9 mouse cellular contexts compared by ENCODE assay signal in genomic region chr19:4478190-4478516, GRCm38 (mm10). TPM values are rescaled to one million over a fixed set of nuclear protein-coding genes. Genes with fewer than 3 reads are reported as not detected.
A peak's percentile ranks its signal among the peaks of the same experiment; 100 is the strongest.
DNase-seq lines count a peak whose midpoint lies in the region; ATAC-seq and TF ChIP-seq lines count a peak whose summit lies in the region.
"Had no signal": no experiment of that assay in that cellular context is flagged by ENCODE, and none has a peak within 500 bp of the region (broad histone marks: within the 10 kb centered on the region; RNA-seq: fewer than 3 reads in every experiment).

No protein-coding gene starts in this region.

- TF ChIP-seq POLR2A in cerebellum, adult 2 months (IDR thresholded peaks at IDR 0.05; ENCODE audit: borderline replicate concordance, insufficient read depth, low read length), result no peak

- no peaks in the 10 kb centered on the region for H3K9me3 ChIP-seq in kidney, postnatal 0 days (replicated peaks; ENCODE audit: low read length)
- no peaks in the 10 kb centered on the region for H3K9me3 ChIP-seq in E14TG2a.4 (ENCODE audit: low read length)
- H3K9me3 ChIP-seq in intestine, postnatal 0 days (ENCODE audit: control insufficient read depth), result no peaks in the 10 kb centered on the region
- H3K9me3 ChIP-seq: hindbrain, embryonic 13.5 days had no signal

- H3K4me3 ChIP-seq in cerebellum, adult 2 months (replicated peaks; ENCODE audit: insufficient read depth, low read depth, low read length), result no peak overlapping the region
- no peak overlapping the region for H3K4me3 ChIP-seq in kidney, postnatal 0 days (replicated peaks; ENCODE audit: low read depth, low read length)
- 0 out of 2 replicates have a peak overlapping the region, but pooled peaks have one; percentile 13 for H3K4me3 ChIP-seq in E14TG2a.4 (replicated peaks; ENCODE audit: low read length)
- no peak overlapping the region for H3K4me3 ChIP-seq in intestine, postnatal 0 days (ENCODE audit: low read depth, low read length)
- H3K4me3 ChIP-seq: hindbrain, embryonic 13.5 days had no signal

- H3K9ac ChIP-seq in kidney, postnatal 0 days (ENCODE audit: low read depth, low read length), result no peak overlapping the region
- no peak overlapping the region for H3K9ac ChIP-seq in intestine, postnatal 0 days (ENCODE audit: low read depth, low read length)
- H3K9ac ChIP-seq: hindbrain, embryonic 13.5 days had no signal

- peak overlapping the region; percentile 81 for H3K27ac ChIP-seq in cerebellum, adult 2 months (ENCODE audit: insufficient read depth, low read length)
- no peak overlapping the region for H3K27ac ChIP-seq in kidney, postnatal 0 days
- no peak overlapping the region; the same call in 1 of the 2 replicates for H3K27ac ChIP-seq in intestine, postnatal 0 days (ENCODE audit: low read depth, low read length)
- H3K27ac ChIP-seq: hindbrain, embryonic 13.5 days had no signal

- no peaks in the 10 kb centered on the region for H3K36me3 ChIP-seq in kidney, postnatal 0 days (ENCODE audit: insufficient read depth, low read length)
- H3K36me3 ChIP-seq in E14TG2a.4 (ENCODE audit: insufficient read depth, low read length), result no peaks in the 10 kb centered on the region
- H3K36me3 ChIP-seq in intestine, postnatal 0 days (ENCODE audit: control insufficient read depth, insufficient read depth), result no peaks in the 10 kb centered on the region
- H3K36me3 ChIP-seq: hindbrain, embryonic 13.5 days had no signal

- WGBS in cerebellum, adult 2 months, result 13% methylated on average over 1 of the region's 1 CpGs
- WGBS in kidney, postnatal 0 days, result 50% methylated on average over 1 of the region's 1 CpGs
- 39% methylated on average over 1 of the region's 1 CpGs for WGBS in intestine, postnatal 0 days

- no peaks in the 10 kb centered on the region for H3K27me3 ChIP-seq in cerebellum, adult 2 months (ENCODE audit: control insufficient read depth, insufficient read depth, low read length)
- peaks cover 4% of the 10 kb centered on the region; the same call in 1 of the 2 replicates for H3K27me3 ChIP-seq in kidney, postnatal 0 days (ENCODE audit: insufficient read depth, low read length)
- H3K27me3 ChIP-seq in E14TG2a.4 (ENCODE audit: insufficient read depth, low read length), result peaks cover 61% of the 10 kb centered on the region
- peaks cover 31% of the 10 kb centered on the region for H3K27me3 ChIP-seq in intestine, postnatal 0 days (replicated peaks; ENCODE audit: control insufficient read depth, insufficient read depth, low read length)

- H3K4me1 ChIP-seq in cerebellum, adult 2 months (ENCODE audit: control insufficient read depth, insufficient read depth, low read length), result peaks cover 48% of the 10 kb centered on the region
- peaks cover 4% of the 10 kb centered on the region; the same call in 1 of the 2 replicates for H3K4me1 ChIP-seq in kidney, postnatal 0 days (replicated peaks; ENCODE audit: insufficient read depth, low read length)
- H3K4me1 ChIP-seq in E14TG2a.4 (replicated peaks; ENCODE audit: low read depth, low read length), result peaks cover 13% of the 10 kb centered on the region
- H3K4me1 ChIP-seq in intestine, postnatal 0 days (replicated peaks; ENCODE audit: control insufficient read depth, insufficient read depth, low read length), result 0 out of 2 replicates have a peak, but pooled peaks cover 4% of the 10 kb centered on the region

- ATAC-seq in kidney, postnatal 0 days (replicated peaks; ENCODE audit: low FRiP score, low read depth), result no peak
- no peak for ATAC-seq in intestine, postnatal 0 days

- peak; percentile 50; the same call in 1 of the 2 replicates for TF ChIP-seq CTCF in cerebellum, adult 2 months (IDR thresholded peaks at IDR 0.05; ENCODE audit: borderline replicate concordance, insufficient read depth, low read depth, low read length)
- TF ChIP-seq CTCF in kidney, postnatal 0 days (IDR thresholded peaks at IDR 0.05; ENCODE audit: low read depth), result peak; percentile 58
- peak; percentile 62 for TF ChIP-seq CTCF in E14TG2a.4 (conservative IDR thresholded peaks at IDR 0.05; ENCODE audit: low read length)
- peak; percentile 63 for TF ChIP-seq CTCF in intestine, postnatal 0 days (IDR thresholded peaks at IDR 0.05; ENCODE audit: low read depth)

- no peak overlapping the region for H3K4me2 ChIP-seq in kidney, postnatal 0 days (ENCODE audit: low read length)
- peak overlapping the region; percentile 76 for H3K4me2 ChIP-seq in intestine, postnatal 0 days (replicated peaks; ENCODE audit: low read depth)
- H3K4me2 ChIP-seq: hindbrain, embryonic 13.5 days had no signal

- DNase-seq in cerebellum, adult 2 months, result no peak
- no peak for DNase-seq in cerebellum, adult 18-20 months
- no peak for DNase-seq in kidney, postnatal 0 days (ENCODE audit: low spot score)
- DNase-seq in kidney, adult 18-20 months, result no peak
- DNase-seq in frontal cortex, postnatal 10 days (ENCODE audit: low spot score in 2 of 2), result no peak
- no peak for DNase-seq in thymus, postnatal 36 days

RNA-seq across cellular contexts. Expression of gene Syt12, which starts 0.9 kb away (rescaled TPM):
- 82.4 and 104 TPM in 2 replicates for polyA plus RNA-seq in cerebellum, adult 2 months (2012; rRNA removed)
- 1.5 and 1.8 TPM in 2 replicates for polyA plus RNA-seq in kidney, postnatal 0 days (2015; fragmentation: Nextera tagmentation; extraction: Ambion mirVana)
- 0.23 and 0.26 TPM in 2 replicates for polyA plus RNA-seq in intestine, postnatal 0 days (2015; fragmentation: Nextera tagmentation; extraction: Ambion mirVana)

RNA-seq across cellular contexts. Expression of gene 2010003K11Rik, which starts 20.2 kb away (rescaled TPM):
- not detected in 2 replicates for polyA plus RNA-seq in cerebellum, adult 2 months (2012; rRNA removed)
- 0.57 and 0.61 TPM in 2 replicates for polyA plus RNA-seq in kidney, postnatal 0 days (2015; fragmentation: Nextera tagmentation; extraction: Ambion mirVana)
- 156 and 165 TPM in 2 replicates for polyA plus RNA-seq in intestine, postnatal 0 days (2015; fragmentation: Nextera tagmentation; extraction: Ambion mirVana)
- polyA plus RNA-seq: hindbrain, embryonic 13.5 days had no signal

RNA-seq across cellular contexts. Expression of gene Pcx, which starts 32.1 kb away (rescaled TPM):
- 59.7 and 61.4 TPM in 2 replicates for polyA plus RNA-seq in cerebellum, adult 2 months (2012; rRNA removed)
- 57.6 and 66.9 TPM in 2 replicates for polyA plus RNA-seq in kidney, postnatal 0 days (2015; fragmentation: Nextera tagmentation; extraction: Ambion mirVana)
- polyA plus RNA-seq in intestine, postnatal 0 days (2015; fragmentation: Nextera tagmentation; extraction: Ambion mirVana), result 6.1 and 7.0 TPM in 2 replicates

RNA-seq across cellular contexts. Expression of gene Rhod, which starts 38.9 kb away (rescaled TPM):
- 9.9 and 10.5 TPM in 2 replicates for polyA plus RNA-seq in cerebellum, adult 2 months (2012; rRNA removed)
- polyA plus RNA-seq in kidney, postnatal 0 days (2015; fragmentation: Nextera tagmentation; extraction: Ambion mirVana), result 49.3 and 49.7 TPM in 2 replicates
- 54.8 and 60.3 TPM in 2 replicates for polyA plus RNA-seq in intestine, postnatal 0 days (2015; fragmentation: Nextera tagmentation; extraction: Ambion mirVana)

Comparison
In these comparisons a context has a peak if more than half of its experiments do, and no peak if none do; other contexts are left out.
1. RNA of gene Syt12, which starts 0.9 kb away (polyA plus RNA-seq): 82.4 to 104 TPM in cerebellum, adult 2 months; 1.5 to 1.8 TPM in kidney, postnatal 0 days and 0.23 to 0.26 TPM in intestine, postnatal 0 days; every median in the first group is over 10 times any median in the second.
2. RNA of gene 2010003K11Rik, which starts 20.2 kb away (polyA plus RNA-seq): 156 to 165 TPM in intestine, postnatal 0 days; 0.57 to 0.61 TPM in kidney, postnatal 0 days and not detected in cerebellum, adult 2 months; every median in the first group is over 10 times any median in the second.
3. Peak in every context shown above with its lines, with median percentiles within 50 percentile points of each other: CTCF ChIP-seq.